Mouse (Mus musculus) cerebellum, adult 2 months (tissue): ENCODE measurements around the gene Gnb2. TPM values are rescaled to one million over a fixed set of nuclear protein-coding genes. Genes with fewer than 3 reads are reported as not detected.

Experiments
- DNase-seq, 2 experiments: peaks; one replicate each; pipeline ENCODE4 v3.0.0; 2021
- H3K27ac ChIP-seq: fragments of 200-500 bp; 2 replicates; pipeline ENCODE4 v1.5.1; 2012; ENCODE audit warnings: low read length, control low read depth, inconsistent platforms; ENCODE audit not compliant: insufficient read depth
- H3K27me3 ChIP-seq: fragments of 200-500 bp; 2 replicates; pipeline ENCODE4 v1.6.1; 2012; ENCODE audit warnings: inconsistent platforms, mild to moderate bottlenecking, low read length, moderate library complexity; ENCODE audit not compliant: control insufficient read depth, insufficient read depth
- H3K4me1 ChIP-seq: fragments of 200-500 bp; 2 replicates; pipeline ENCODE4 v1.6.1; 2011; ENCODE audit warnings: low read length; ENCODE audit not compliant: control insufficient read depth, insufficient read depth
- H3K4me3 ChIP-seq: fragments of 200-500 bp; replicated peaks from 2 replicates; pipeline ENCODE3; 2011; ENCODE audit warnings: mild to moderate bottlenecking, low read depth, low read length, control low read depth; ENCODE audit not compliant: insufficient read depth
- CTCF ChIP-seq: fragments of 200-500 bp; IDR thresholded peaks from 2 replicates; pipeline ENCODE4 v1.5.1; 2011; ENCODE audit warnings: low read depth, mild to moderate bottlenecking, control low read depth, low read length, moderate library complexity, borderline replicate concordance; ENCODE audit not compliant: insufficient read depth
- POLR2A ChIP-seq: fragments of 200-500 bp; IDR thresholded peaks from 2 replicates; pipeline ENCODE4 v1.6.1; 2011; ENCODE audit warnings: low read length, control low read depth, borderline replicate concordance; ENCODE audit not compliant: insufficient read depth
- WGBS: fragments of 180-500 bp; shearing (Covaris S2); methylation state at CpG from one replicate; pipeline ENCODE4 v1.1.7; 2018; 5-methylcytosine and 5-hydroxymethylcytosine counted together
- polyA plus RNA-seq: library from polyadenylated mRNA; depleted of rRNA; stranded (reverse); fragments of >200 nt; gene quantifications from 2 replicates; pipeline ENCODE4 v1.2.3, GENCODE M21; 2012; rRNA removed

Gene Gnb2
- polyA plus RNA-seq, result 410 and 442 TPM in 2 replicates

- no peaks in the 10 kb centered on the region for H3K27me3 ChIP-seq
- H3K4me3 ChIP-seq, result peak within 1 kb of the TSS; percentile 79
- peak; percentile 98 to 99 for DNase-seq
- WGBS, result under 1% methylated on average over 40 of the region's 40 CpGs
- peaks cover 11% of the 10 kb centered on the region for H3K4me1 ChIP-seq
- peak; percentile 86 for TF ChIP-seq POLR2A
- no peak for TF ChIP-seq CTCF
- peak within 1 kb of the TSS; percentile 97 for H3K27ac ChIP-seq
Measured at GRCm38 (mm10) chr5:137533117-137533827, at the start of gene Gnb2, which contains the start of gene Epo. Gene Gnb2 (minus strand): TSS chr5:137533510. Gene Epo (minus strand): TSS chr5:137533242.

GRCm38 (mm10) chr5:137582702-137583101 lies 49.4 kb upstream of the Gnb2 start:
- H3K27me3 ChIP-seq, result no peaks in the 10 kb centered on the region
- 77% methylated on average over 8 of the region's 8 CpGs for WGBS
- TF ChIP-seq POLR2A (no peak), CTCF (no peak)
- no peak for DNase-seq
- no peak overlapping the region for H3K27ac ChIP-seq
- H3K4me3 ChIP-seq, result no peak overlapping the region
- H3K4me1 ChIP-seq, result no peaks in the 10 kb centered on the region; the same call in 1 of the 2 replicates

- whole genome bisulfite sequencing, result 86% methylated on average over 6 of the region's 6 CpGs
- H3K4me1 ChIP-seq, result no peaks in the 10 kb centered on the region; the same call in none of the 2 replicates
Measured at GRCm38 (mm10) chr5:137580246-137580645, 46.9 kb upstream of the Gnb2 start.

GRCm38 (mm10) chr5:137574470-137574901 lies 41.2 kb upstream of the Gnb2 start:
- 4% methylated on average over 27 of the region's 27 CpGs for WGBS
- DNase-seq, result peak; percentile 82 to 84
- TF ChIP-seq POLR2A, result no peak
- TF ChIP-seq CTCF, result peak; percentile 56
- Histone ChIP-seq H3K4me1 (no peaks in the 10 kb centered on the region; the same call in 1 of the 2 replicates), H3K4me3 (peak overlapping the region; percentile 59), H3K27me3 (no peaks in the 10 kb centered on the region), H3K27ac (no peak overlapping the region)

More at GRCm38 (mm10) chr5:137580246-137580645, 46.9 kb upstream of the Gnb2 start:
- TF ChIP-seq CTCF (no peak), POLR2A (no peak)
- Histone ChIP-seq H3K4me3 (no peak overlapping the region), H3K27me3 (no peaks in the 10 kb centered on the region), H3K27ac (no peak overlapping the region)
- no peak for DNase-seq

GRCm38 (mm10) chr5:137570691-137571586 lies 37.6 kb upstream of the Gnb2 start:
- Histone ChIP-seq H3K4me3 (no peak overlapping the region), H3K4me1 (no peaks in the 10 kb centered on the region), H3K27ac (no peak overlapping the region), H3K27me3 (no peaks in the 10 kb centered on the region)
- no peak for TF ChIP-seq CTCF
- no peak for TF ChIP-seq POLR2A
- no peak for DNase-seq
- WGBS, result 68% methylated on average over 17 of the region's 17 CpGs

GRCm38 (mm10) chr5:137570181-137570580 lies 36.9 kb upstream of the Gnb2 start:
- 16% methylated on average over 7 of the region's 7 CpGs for WGBS
- DNase-seq, result no peak
- Histone ChIP-seq H3K4me3 (no peak overlapping the region), H3K27ac (no peak overlapping the region), H3K27me3 (no peaks in the 10 kb centered on the region), H3K4me1 (no peaks in the 10 kb centered on the region)
- TF ChIP-seq POLR2A, result no peak
- no peak for TF ChIP-seq CTCF

- Histone ChIP-seq H3K27me3 (no peaks in the 10 kb centered on the region), H3K4me3 (no peak within 1 kb of the TSS), H3K4me1 (no peaks in the 10 kb centered on the region), H3K27ac (no peak within 1 kb of the TSS)
- no peak for TF ChIP-seq CTCF
- TF ChIP-seq POLR2A, result no peak
- DNase-seq, result no peak
- WGBS, result 30% methylated on average over 9 of the region's 9 CpGs
Measured at GRCm38 (mm10) chr5:137569665-137570064, 36.4 kb upstream of the Gnb2 start, which contains the start of gene Tfr2. Gene Tfr2 (plus strand): TSS chr5:137569840.

- Histone ChIP-seq H3K4me1 (no peaks in the 10 kb centered on the region), H3K27me3 (no peaks in the 10 kb centered on the region), H3K4me3 (no peak overlapping the region), H3K27ac (no peak overlapping the region)
- 71% methylated on average over 12 of the region's 12 CpGs for WGBS
- TF ChIP-seq POLR2A (no peak), CTCF (no peak)
- no peak for DNase-seq
Measured at GRCm38 (mm10) chr5:137569031-137569430, 35.7 kb upstream of the Gnb2 start.
